Mouse (Mus musculus) liver, adult 2 months (tissue): ENCODE measurements around the gene 1700037H04Rik. TPM values are rescaled to one million over a fixed set of nuclear protein-coding genes. Genes with fewer than 3 reads are reported as not detected.

Experiments used
- DNase-seq: peaks from one replicate; pipeline ENCODE4 v3.0.0-alpha.2; 2011; ENCODE audit warnings: low read depth, low spot score; ENCODE audit errors: extremely low read depth
- H3K27ac ChIP-seq: fragments of 200-500 bp; replicated peaks from 2 replicates; pipeline ENCODE4 v1.5.1; 2012; ENCODE audit warnings: low read depth, mild to moderate bottlenecking, control low read depth, inconsistent platforms, low read length; ENCODE audit not compliant: insufficient read depth
- H3K27me3 ChIP-seq: fragments of 200-500 bp; 2 replicates; pipeline ENCODE4 v1.6.1; 2012; ENCODE audit warnings: mild to moderate bottlenecking, moderate library complexity, low read length, inconsistent platforms; ENCODE audit not compliant: control insufficient read depth, insufficient read depth
- H3K36me3 ChIP-seq: fragments of 200-500 bp; 2 replicates; pipeline ENCODE4 v1.6.1; 2012; ENCODE audit warnings: low read length, inconsistent platforms; ENCODE audit not compliant: control insufficient read depth, insufficient read depth
- H3K4me1 ChIP-seq: fragments of 200-500 bp; 2 replicates; pipeline ENCODE4 v1.6.1; 2011; ENCODE audit warnings: low read length; ENCODE audit not compliant: control insufficient read depth, insufficient read depth
- H3K4me3 ChIP-seq: fragments of 200-500 bp; 2 replicates; pipeline ENCODE4 v1.5.1; 2011; ENCODE audit warnings: low read depth, mild to moderate bottlenecking, control low read depth, low read length, moderate library complexity; ENCODE audit not compliant: insufficient read depth
- H3K79me2 ChIP-seq: fragments of 200-500 bp; 2 replicates; pipeline ENCODE4 v1.6.1; 2012; ENCODE audit warnings: inconsistent platforms, mild to moderate bottlenecking, low read length, moderate library complexity; ENCODE audit not compliant: control insufficient read depth, insufficient read depth
- H3K9ac ChIP-seq: fragments of 200-500 bp; 2 replicates; pipeline ENCODE4 v1.6.1; 2012; ENCODE audit warnings: low read depth, mild to moderate bottlenecking, control low read depth, inconsistent platforms, low read length
- CTCF ChIP-seq: fragments of 200-500 bp; IDR thresholded peaks from 2 replicates; pipeline ENCODE4 v1.5.1; 2011; ENCODE audit warnings: low read depth, low read length, control low read depth
- POLR2A ChIP-seq: fragments of 200-500 bp; IDR thresholded peaks from 2 replicates; pipeline ENCODE4 v1.6.1; 2011; ENCODE audit warnings: low read length, control low read depth; ENCODE audit not compliant: insufficient read depth; ENCODE audit errors: extremely low read depth
- WGBS: fragments of 180-500 bp; shearing (Covaris S2); methylation state at CpG from one replicate; pipeline ENCODE4 v1.1.7; 2018; 5-methylcytosine and 5-hydroxymethylcytosine counted together
- polyA plus RNA-seq: library from polyadenylated mRNA; depleted of rRNA; stranded (reverse); fragments of >200 nt; gene quantifications from 2 replicates; pipeline ENCODE4 v1.2.3, GENCODE M21; 2012; rRNA removed
- total RNA-seq: library from RNA; depleted of rRNA; stranded (reverse); fragments of >200 nt; gene quantifications from 2 replicates; pipeline ENCODE4 v1.2.3, GENCODE M21; 2014; rRNA removed

Gene 1700037H04Rik
- total and polyA plus RNA-seq, 2 experiments = 3.4 to 16.6 TPM

DNA sequence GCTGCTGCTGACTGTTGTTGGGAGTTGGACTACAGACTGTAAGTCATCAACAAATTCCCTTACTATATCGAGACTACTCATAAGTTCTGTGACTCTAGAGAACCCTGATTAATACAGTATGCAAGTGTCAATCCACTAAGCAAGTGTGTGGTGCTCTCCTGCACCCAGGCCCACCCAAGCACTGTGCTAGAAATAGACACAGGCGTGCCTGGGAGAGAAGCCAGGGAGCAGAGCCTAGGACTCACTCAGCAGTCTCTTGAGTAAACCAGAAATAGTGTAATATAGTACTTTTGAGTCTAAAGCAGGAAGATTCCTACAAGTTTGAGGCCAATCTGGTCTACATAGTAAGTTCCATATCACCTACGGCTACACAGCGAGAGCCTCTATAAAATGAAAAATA lies 55.9 kb downstream of the 1700037H04Rik start:
- TF ChIP-seq CTCF (no peak), POLR2A (no peak)

DNA sequence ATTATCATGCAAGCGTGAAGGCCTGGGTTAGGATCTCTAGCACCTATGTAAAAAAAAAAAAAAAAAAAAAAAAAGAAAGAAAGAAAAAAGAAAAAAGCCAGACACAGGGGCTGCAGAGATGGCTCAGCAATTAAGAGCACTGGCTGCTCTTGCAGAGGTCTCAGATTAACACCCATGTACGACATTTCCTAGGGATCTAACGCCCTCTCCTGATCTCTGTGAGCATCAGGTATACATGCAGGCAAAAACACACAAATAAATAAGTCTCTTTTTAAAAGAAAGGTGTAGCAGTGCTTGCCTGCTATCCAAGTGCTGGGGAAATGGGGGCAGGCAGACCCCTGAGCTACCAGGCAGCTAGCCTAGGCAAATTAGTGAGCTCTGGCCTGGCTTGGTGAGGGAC lies 58.4 kb downstream of the 1700037H04Rik start:
- H3K4me3 ChIP-seq = no peak overlapping the region
- no peaks in the 10 kb centered on the region for H3K79me2 ChIP-seq
- no peak overlapping the region for H3K9ac ChIP-seq
- no peak for DNase-seq
- TF ChIP-seq CTCF = no peak
- no peak for TF ChIP-seq POLR2A
- no peak overlapping the region for H3K27ac ChIP-seq
- H3K27me3 ChIP-seq = no peaks in the 10 kb centered on the region
- H3K4me1 ChIP-seq = no peaks in the 10 kb centered on the region; the same call in 1 of the 2 replicates
- H3K36me3 ChIP-seq = no peaks in the 10 kb centered on the region
- 57% methylated on average over 3 of the region's 3 CpGs for WGBS

More for the DNA sequence above, 55.9 kb downstream of the 1700037H04Rik start:
- Histone ChIP-seq H3K27me3 (no peaks in the 10 kb centered on the region), H3K4me1 (no peaks in the 10 kb centered on the region), H3K4me3 (no peak overlapping the region), H3K9ac (no peak overlapping the region), H3K27ac (no peak overlapping the region), H3K36me3 (no peaks in the 10 kb centered on the region), H3K79me2 (no peaks in the 10 kb centered on the region)
- DNase-seq = no peak
- 95% methylated on average over 4 of the region's 4 CpGs for whole genome bisulfite sequencing

DNA sequence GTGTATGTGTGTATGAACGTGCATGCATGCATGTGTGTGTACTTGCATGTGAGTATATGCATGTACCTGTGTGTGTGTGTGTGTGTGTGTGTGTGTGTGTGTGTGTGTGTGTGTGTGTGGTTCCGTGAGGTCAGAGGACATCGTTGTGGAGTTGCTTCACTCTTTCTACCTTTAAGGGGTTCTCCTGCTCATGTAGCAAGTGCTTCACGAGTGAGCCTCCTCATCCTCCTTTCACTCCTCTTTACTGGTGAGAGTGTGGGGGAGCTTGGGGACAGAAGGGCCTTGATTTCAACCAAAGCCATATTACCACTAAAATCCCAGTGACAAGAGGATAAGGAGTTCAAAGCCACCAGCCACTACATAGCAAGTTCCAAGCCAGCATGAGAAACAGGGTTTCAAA lies 62.8 kb downstream of the 1700037H04Rik start:
- Histone ChIP-seq H3K79me2 (no peaks in the 10 kb centered on the region), H3K27me3 (no peaks in the 10 kb centered on the region), H3K9ac (no peak overlapping the region), H3K4me3 (no peak overlapping the region), H3K4me1 (no peaks in the 10 kb centered on the region; the same call in 1 of the 2 replicates), H3K27ac (no peak overlapping the region), H3K36me3 (no peaks in the 10 kb centered on the region)
- no peak for TF ChIP-seq POLR2A
- no peak for TF ChIP-seq CTCF
- no peak for DNase-seq
- 79% methylated on average over 4 of the region's 4 CpGs for WGBS

Other genes with a start within 250 kb of the 1700037H04Rik start
- not detected in 2 replicates for gene Gfra4, start 117.0 kb downstream of the 1700037H04Rik start, total RNA-seq
- 0.07 and 0.17 TPM in 2 replicates for gene Gfra4, start 117.0 kb downstream of the 1700037H04Rik start, polyA plus RNA-seq
- 0.28 and 0.67 TPM in 2 replicates for gene Adam33, start 96.3 kb downstream of the 1700037H04Rik start, total RNA-seq
- 1.1 and 1.7 TPM in 2 replicates for gene Adam33, start 96.3 kb downstream of the 1700037H04Rik start, polyA plus RNA-seq
- gene Siglec1, start 73.3 kb downstream of the 1700037H04Rik start, total RNA-seq = 4.5 and 5.6 TPM in 2 replicates
- 3.2 and 9.9 TPM in 2 replicates for gene Siglec1, start 73.3 kb downstream of the 1700037H04Rik start, polyA plus RNA-seq
- gene Hspa12b, start 32.8 kb downstream of the 1700037H04Rik start, total RNA-seq = 0.87 and 1.0 TPM in 2 replicates
- gene Hspa12b, start 32.8 kb downstream of the 1700037H04Rik start, polyA plus RNA-seq = 0.67 and 1.1 TPM in 2 replicates
- gene Gm11037, start 26.6 kb downstream of the 1700037H04Rik start, total RNA-seq = not detected in 2 replicates
- not detected in 2 replicates for gene Gm11037, start 26.6 kb downstream of the 1700037H04Rik start, polyA plus RNA-seq
- gene Cenpb, start 20.0 kb upstream of the 1700037H04Rik start, total RNA-seq = 27.3 and 27.5 TPM in 2 replicates
- 35.2 and 40.5 TPM in 2 replicates for gene Cenpb, start 20.0 kb upstream of the 1700037H04Rik start, polyA plus RNA-seq
- gene Cdc25b, start 26.9 kb upstream of the 1700037H04Rik start, total RNA-seq = 0.94 and 1.0 TPM in 2 replicates
- gene Cdc25b, start 26.9 kb upstream of the 1700037H04Rik start, polyA plus RNA-seq = 1.1 and 1.5 TPM in 2 replicates
- 0.37 and 0.81 TPM in 2 replicates for gene Spef1, start 27.2 kb upstream of the 1700037H04Rik start, total RNA-seq
- gene Spef1, start 27.2 kb upstream of the 1700037H04Rik start, polyA plus RNA-seq = 0.76 and 0.96 TPM in 2 replicates
- gene Ap5s1, start 47.0 kb upstream of the 1700037H04Rik start, total RNA-seq = 12.4 and 15.4 TPM in 2 replicates
- 49.1 and 53.8 TPM in 2 replicates for gene Ap5s1, start 47.0 kb upstream of the 1700037H04Rik start, polyA plus RNA-seq
- gene Mavs, start 74.0 kb upstream of the 1700037H04Rik start, total RNA-seq = 25.0 and 40.6 TPM in 2 replicates
- gene Mavs, start 74.0 kb upstream of the 1700037H04Rik start, polyA plus RNA-seq = 134 and 135 TPM in 2 replicates
- gene Pank2, start 102.4 kb upstream of the 1700037H04Rik start, total RNA-seq = 16.0 and 16.2 TPM in 2 replicates
- gene Pank2, start 102.4 kb upstream of the 1700037H04Rik start, polyA plus RNA-seq = 6.1 and 6.6 TPM in 2 replicates
- 2.1 and 2.9 TPM in 2 replicates for gene Rnf24, start 192.8 kb upstream of the 1700037H04Rik start, total RNA-seq
- gene Rnf24, start 192.8 kb upstream of the 1700037H04Rik start, polyA plus RNA-seq = 1.5 and 2.3 TPM in 2 replicates